ENCODE assay signal across 20 mouse cellular contexts in the genomic region with DNA sequence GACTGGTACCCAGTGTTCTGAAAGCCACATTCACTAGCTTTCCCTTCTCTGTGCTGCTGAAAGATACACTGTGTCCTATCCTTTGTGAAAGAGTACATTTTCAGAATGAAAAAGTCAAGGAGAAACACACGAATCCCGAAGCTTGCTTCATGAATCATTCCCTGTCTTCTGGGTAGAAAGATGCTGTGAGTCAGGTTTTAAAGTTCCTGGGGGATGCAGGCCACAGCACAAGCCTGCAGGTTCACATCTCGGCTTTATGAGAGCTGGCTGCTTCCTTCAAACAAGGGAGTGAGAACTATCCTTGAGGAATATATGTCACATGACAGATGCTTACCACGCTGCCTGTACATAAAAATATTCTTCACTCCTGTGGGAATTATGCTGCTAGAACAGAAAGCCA.
DNase-seq lines count a peak whose midpoint lies in the region.
"Had no signal": no experiment of that assay in that cellular context is flagged by ENCODE, and none has a peak within 500 bp of the region (broad histone marks: within the 10 kb centered on the region; RNA-seq: fewer than 3 reads in every experiment).

No protein-coding gene starts in this region.

- intact Hi-C loops in left cerebral cortex, postnatal 36 days (cut with DNase I), result no loop called here

- peak; percentile 19 for DNase-seq in adrenal gland, adult 2 months
- no peak for DNase-seq in adrenal gland, postnatal 10 days
- DNase-seq in left cerebral cortex, postnatal 36 days (ENCODE audit: low spot score in 2 of 2), result peak; percentile 6 to 13
- DNase-seq in left cerebral cortex, adult 18-20 months (ENCODE audit: low spot score in 2 of 2), result no peak
- DNase-seq in NIH3T3 (ENCODE audit: low read depth), result peak; percentile 2
- DNase-seq in telencephalon, adult 2 months (ENCODE audit: low read depth, low spot score), result peak; percentile 1
- DNase-seq in cerebellum, postnatal 25 days, result no peak
- DNase-seq: adrenal gland, postnatal 14 days; cerebellum, adult 11-12 months; cerebellum, adult 9-11 months; gastrocnemius, adult 2 months; heart, adult 2 months; heart, postnatal 10 days; kidney, postnatal 10 days; layer of hippocampus, postnatal 36 days; lung, adult 2 months; lung, postnatal 10 days; midbrain, embryonic 14.5 days; thymus, adult 18-20 months; thymus, postnatal 25 days had no signal

Comparison
In these comparisons a context has a peak if more than half of its experiments do, and no peak if none do; other contexts are left out.
1. DNase-seq: peak in adrenal gland, adult 2 months (single experiment), left cerebral cortex, postnatal 36 days (2 of 2), NIH3T3 (single experiment) and telencephalon, adult 2 months (single experiment); none in adrenal gland, postnatal 10 days (single experiment), left cerebral cortex, adult 18-20 months (0 of 2) and cerebellum, postnatal 25 days (0 of 2).